Mouse (Mus musculus) C2C12 (cell line): Measurements from ENCODE around the gene Ncoa6. TPM values are rescaled to one million over a fixed set of nuclear protein-coding genes. Genes with fewer than 3 reads are reported as not detected.

Experiments used
- H3K27me3 ChIP-seq: one replicate; pipeline ENCODE4 v1.6.1; 2011; ENCODE audit not compliant: control insufficient read depth, insufficient read depth, insufficient read length
- H3K36me3 ChIP-seq: one replicate; pipeline ENCODE4 v1.6.1; 2011; ENCODE audit not compliant: control insufficient read depth, insufficient read depth
- H3K4me3 ChIP-seq: one replicate; pipeline ENCODE4 v1.5.1; 2011; ENCODE audit warnings: mild to moderate bottlenecking, control low read depth; ENCODE audit not compliant: poor library complexity, insufficient read depth, severe bottlenecking
- H3K79me2 ChIP-seq: one replicate; pipeline ENCODE4 v1.6.1; 2011; ENCODE audit not compliant: control insufficient read depth, insufficient read depth
- H3K79me3 ChIP-seq: one replicate; pipeline ENCODE4 v1.6.1; 2011; ENCODE audit warnings: low read depth, control low read depth
- H3ac ChIP-seq: one replicate; pipeline ENCODE3; 2011; ENCODE audit warnings: low read depth; ENCODE audit not compliant: control insufficient read depth, insufficient read length
- CEBPB ChIP-seq: IDR thresholded peaks from one replicate; pipeline ENCODE4 v1.6.1; 2011; ENCODE audit warnings: low read depth, mild to moderate bottlenecking, control low read depth, moderate library complexity
- CTCF ChIP-seq: IDR thresholded peaks from one replicate; pipeline ENCODE4 v1.5.1; 2011; ENCODE audit not compliant: control insufficient read depth, insufficient read depth, insufficient read length
- FOSL1 ChIP-seq: IDR thresholded peaks from one replicate; pipeline ENCODE4 v1.8.0; 2011; ENCODE audit warnings: mild to moderate bottlenecking, low read length; ENCODE audit not compliant: poor library complexity, insufficient read depth, severe bottlenecking
- MAX ChIP-seq: IDR thresholded peaks from one replicate; pipeline ENCODE4 v1.6.1; 2011; ENCODE audit warnings: mild to moderate bottlenecking, control low read depth
- MYOD1 ChIP-seq: IDR thresholded peaks from one replicate; pipeline ENCODE4 v1.6.1; 2011; ENCODE audit warnings: low read depth; ENCODE audit not compliant: control insufficient read depth, insufficient read length
- MYOG ChIP-seq: IDR thresholded peaks from one replicate; pipeline ENCODE4 v1.6.1; 2011; ENCODE audit not compliant: control insufficient read depth, insufficient read length; ENCODE audit errors: extremely low read depth
- USF1 ChIP-seq: IDR thresholded peaks from one replicate; pipeline ENCODE4 v1.6.1; 2011; ENCODE audit warnings: low read depth, mild to moderate bottlenecking, control low read depth, moderate library complexity
- polyA plus RNA-seq: library from polyadenylated mRNA; unstranded; fragments of >200 nt; fragmentation: generic; extraction: Trizol; gene quantifications from one replicate; pipeline ENCODE4 v1.2.1, GENCODE M21; 2012; ENCODE audit warnings: missing spikeins

The Ncoa6 gene
- polyA plus RNA-seq, 1 experiment = 9.4 TPM

- no peaks in the 10 kb centered on the region for H3K27me3 ChIP-seq
- H3K36me3 ChIP-seq = no peaks in the 10 kb centered on the region
- no peaks in the 10 kb centered on the region for H3K79me3 ChIP-seq
- H3K4me3 ChIP-seq = peak within 1 kb of the TSS; percentile 52
- no peaks in the 10 kb centered on the region for H3K79me2 ChIP-seq
- TF ChIP-seq CTCF (no peak), MYOG (no peak), FOSL1 (no peak), MAX (no peak), CEBPB (no peak), MYOD1 (no peak), USF1 (no peak)
- H3ac ChIP-seq = peak within 1 kb of the TSS; percentile 55
Observed at GRCm38 (mm10) chr2:155380261-155381059, 93.2 kb downstream of the Ncoa6 start, which contains the start of gene Trp53inp2. Gene Trp53inp2 (plus strand): TSS chr2:155381059.

GRCm38 (mm10) chr2:155376191-155376590 is 97.5 kb downstream of the Ncoa6 start:
- no peaks in the 10 kb centered on the region for H3K27me3 ChIP-seq
- no peak for TF ChIP-seq MAX
- TF ChIP-seq CTCF = no peak
- TF ChIP-seq USF1 = no peak
- no peak for TF ChIP-seq MYOG
- TF ChIP-seq MYOD1 = no peak
- TF ChIP-seq CEBPB = no peak
- no peak for TF ChIP-seq FOSL1

GRCm38 (mm10) chr2:155374521-155374920 is 99.2 kb downstream of the Ncoa6 start:
- Histone ChIP-seq H3K79me2 (no peaks in the 10 kb centered on the region), H3ac (no peak overlapping the region), H3K79me3 (no peaks in the 10 kb centered on the region), H3K4me3 (no peak overlapping the region), H3K27me3 (no peaks in the 10 kb centered on the region), H3K36me3 (no peaks in the 10 kb centered on the region)
- no peak for TF ChIP-seq USF1
- no peak for TF ChIP-seq MAX
- no peak for TF ChIP-seq CEBPB
- TF ChIP-seq MYOD1 = no peak
- TF ChIP-seq CTCF = no peak
- no peak for TF ChIP-seq FOSL1
- TF ChIP-seq MYOG = no peak

More at GRCm38 (mm10) chr2:155376191-155376590, 97.5 kb downstream of the Ncoa6 start:
- no peak overlapping the region for H3K4me3 ChIP-seq
- no peaks in the 10 kb centered on the region for H3K79me2 ChIP-seq
- H3K36me3 ChIP-seq = no peaks in the 10 kb centered on the region
- H3ac ChIP-seq = no peak overlapping the region
- no peaks in the 10 kb centered on the region for H3K79me3 ChIP-seq

GRCm38 (mm10) chr2:155373886-155374285 is 99.8 kb downstream of the Ncoa6 start:
- TF ChIP-seq USF1 = no peak
- TF ChIP-seq FOSL1 = no peak
- TF ChIP-seq MYOD1 = no peak
- TF ChIP-seq CEBPB = no peak
- TF ChIP-seq CTCF = no peak
- no peak for TF ChIP-seq MYOG
- no peak for TF ChIP-seq MAX
- H3ac ChIP-seq = no peak overlapping the region
- no peaks in the 10 kb centered on the region for H3K27me3 ChIP-seq
- no peak overlapping the region for H3K4me3 ChIP-seq
- no peaks in the 10 kb centered on the region for H3K36me3 ChIP-seq
- no peaks in the 10 kb centered on the region for H3K79me3 ChIP-seq
- no peaks in the 10 kb centered on the region for H3K79me2 ChIP-seq

- Histone ChIP-seq H3ac (no peak overlapping the region), H3K79me3 (no peaks in the 10 kb centered on the region), H3K36me3 (no peaks in the 10 kb centered on the region), H3K79me2 (no peaks in the 10 kb centered on the region), H3K4me3 (no peak overlapping the region), H3K27me3 (no peaks in the 10 kb centered on the region)
- TF ChIP-seq CTCF = no peak
- TF ChIP-seq MYOG = no peak
- no peak for TF ChIP-seq MYOD1
- TF ChIP-seq CEBPB = no peak
- no peak for TF ChIP-seq MAX
- no peak for TF ChIP-seq FOSL1
- TF ChIP-seq USF1 = no peak
Observed at GRCm38 (mm10) chr2:155373302-155373701, 100.4 kb downstream of the Ncoa6 start.

GRCm38 (mm10) chr2:155372451-155372850 is 101.2 kb downstream of the Ncoa6 start:
- no peaks in the 10 kb centered on the region for H3K79me2 ChIP-seq
- no peak overlapping the region for H3K4me3 ChIP-seq
- H3K36me3 ChIP-seq = no peaks in the 10 kb centered on the region
- TF ChIP-seq MYOG = no peak
- no peak for TF ChIP-seq CEBPB
- TF ChIP-seq CTCF = no peak
- no peak for TF ChIP-seq MAX
- no peak for TF ChIP-seq FOSL1
- no peak for TF ChIP-seq USF1
- no peak for TF ChIP-seq MYOD1
- H3K79me3 ChIP-seq = no peaks in the 10 kb centered on the region
- H3K27me3 ChIP-seq = no peaks in the 10 kb centered on the region
- H3ac ChIP-seq = no peak overlapping the region
